Comparison of ENCODE assay signal across 8 mouse cellular contexts in the genomic region with DNA sequence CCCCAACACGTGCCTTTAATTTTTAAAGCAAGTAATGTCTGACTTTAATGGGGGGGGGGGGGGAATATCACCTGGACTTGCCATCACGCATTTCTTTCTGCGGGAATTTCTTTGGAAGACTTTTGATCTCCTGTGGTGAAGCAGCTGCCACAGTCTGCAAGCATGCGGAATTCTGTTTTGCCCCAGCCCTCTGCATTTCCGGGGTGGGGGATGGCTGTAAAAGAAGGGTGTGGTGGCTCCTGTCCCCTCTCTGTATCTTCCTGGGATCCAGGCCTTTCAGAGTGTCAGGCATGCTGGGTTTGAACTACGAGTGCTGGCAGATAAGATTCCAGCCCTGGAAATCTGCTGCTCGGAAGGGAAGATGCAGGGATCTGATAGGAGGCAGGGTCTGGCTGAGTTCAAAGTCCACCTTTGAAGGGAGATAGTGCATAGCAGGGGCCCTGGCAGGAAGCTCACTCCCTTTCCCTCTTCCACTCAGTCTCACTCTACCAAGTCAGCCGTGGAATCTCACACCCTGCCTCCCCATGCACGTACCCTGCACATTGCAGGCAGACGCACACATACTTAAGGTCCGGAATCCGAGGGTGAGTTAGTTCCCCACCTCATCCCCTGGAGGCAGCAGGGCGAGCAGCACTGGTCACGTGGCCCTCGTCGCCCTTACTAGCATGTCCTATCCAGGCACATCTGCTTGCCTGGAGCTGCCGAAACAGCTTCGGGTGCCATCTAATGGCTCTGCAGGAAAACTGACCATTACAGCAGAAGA. TPM values are rescaled to one million over a fixed set of nuclear protein-coding genes. Genes with fewer than 3 reads are reported as not detected.
DNase-seq lines count a peak whose midpoint lies in the region; ATAC-seq and TF ChIP-seq lines count a peak whose summit lies in the region.

No protein-coding gene starts in this region.

- TF ChIP-seq POLR2A in embryonic fibroblast, embryonic 13.5 days (IDR thresholded peaks at IDR 0.05; ENCODE audit: low read depth, low read length) = peak; percentile 33; the same call in 1 of the 2 replicates

- peak; percentile 15 to 57; a peak in 2 of 4 replicates for ATAC-seq in hematopoietic stem cell, adult 5-6 weeks (replicated peaks in 1 of 2; ENCODE audit: insufficient read depth in 1 of 2, low FRiP score in 2 of 2, low TSS enrichment in 1 of 2, low read depth in 1 of 2, poor library complexity in 2 of 2, severe bottlenecking in 2 of 2)
- peak; percentile 18; the same call in 1 of the 2 replicates for ATAC-seq in limb, embryonic 12.5 days (ENCODE audit: insufficient number of reproducible peaks, insufficient read depth, low FRiP score, low TSS enrichment, low read depth)

- 0 out of 2 replicates have a peak, but pooled peaks cover 4% of the 10 kb centered on the region for H3K9me3 ChIP-seq in limb, embryonic 12.5 days
- no peaks in the 10 kb centered on the region for H3K9me3 ChIP-seq in midbrain, embryonic 10.5 days (replicated peaks)

- no peaks in the 10 kb centered on the region for H3K27me3 ChIP-seq in limb, embryonic 12.5 days
- peaks cover 9% of the 10 kb centered on the region for H3K27me3 ChIP-seq in midbrain, embryonic 10.5 days (ENCODE audit: low read depth, poor library complexity, severe bottlenecking)

- H3K4me2 ChIP-seq in limb, embryonic 12.5 days = peak overlapping the region; percentile 36

- no peaks in the 10 kb centered on the region for H3K36me3 ChIP-seq in limb, embryonic 12.5 days
- no peaks in the 10 kb centered on the region for H3K36me3 ChIP-seq in midbrain, embryonic 10.5 days

- no peak overlapping the region for H3K9ac ChIP-seq in limb, embryonic 12.5 days (replicated peaks)

- H3K27ac ChIP-seq in embryonic fibroblast, embryonic 13.5 days (ENCODE audit: insufficient read depth, low read length) = no peak overlapping the region
- no peak overlapping the region for H3K27ac ChIP-seq in limb, embryonic 12.5 days
- peak overlapping the region; percentile 50; the same call in 1 of the 2 replicates for H3K27ac ChIP-seq in midbrain, embryonic 10.5 days (replicated peaks)

- TF ChIP-seq CTCF in embryonic fibroblast, embryonic 13.5 days (IDR thresholded peaks at IDR 0.05; ENCODE audit: borderline replicate concordance, insufficient read depth, low read length) = no peak; the same call in 1 of the 2 replicates

- peak; percentile 51 for DNase-seq in urinary bladder, postnatal 25 days (ENCODE audit: low spot score)
- no peak for DNase-seq in urinary bladder, postnatal 10 days (ENCODE audit: low spot score)
- peak; percentile 75 for DNase-seq in midbrain, embryonic 10.5 days (ENCODE audit: low spot score)
- peak; percentile 46 for DNase-seq in testis, postnatal 14 days (ENCODE audit: low spot score)
- DNase-seq in left cerebral cortex, adult 11 months (ENCODE audit: low spot score) = no peak

- 4% methylated on average over 18 of the region's 18 CpGs for WGBS in limb, embryonic 12.5 days
- WGBS in midbrain, embryonic 10.5 days = 7% methylated on average over 18 of the region's 18 CpGs

- peaks cover 5% of the 10 kb centered on the region; the same call in 1 of the 2 replicates for H3K4me1 ChIP-seq in embryonic fibroblast, embryonic 13.5 days (ENCODE audit: control insufficient read depth, insufficient read depth, low read length)
- H3K4me1 ChIP-seq in limb, embryonic 12.5 days (replicated peaks) = peaks cover 21% of the 10 kb centered on the region
- H3K4me1 ChIP-seq in midbrain, embryonic 10.5 days = peaks cover 18% of the 10 kb centered on the region

- H3K4me3 ChIP-seq in embryonic fibroblast, embryonic 13.5 days (ENCODE audit: insufficient read depth, low read length) = no peak overlapping the region
- no peak overlapping the region for H3K4me3 ChIP-seq in limb, embryonic 12.5 days (replicated peaks)
- peak overlapping the region; percentile 14; the same call in 1 of the 2 replicates for H3K4me3 ChIP-seq in midbrain, embryonic 10.5 days

RNA-seq across cellular contexts. Expression of gene Pwwp2b, which starts 13.7 kb away (rescaled TPM):
- 8.9 and 9.5 TPM in 2 replicates for polyA plus RNA-seq in embryonic fibroblast, embryonic 13.5 days (2011; ENCODE audit: insufficient read length, low read depth, missing spikeins)
- 4.1 and 7.5 TPM in 2 replicates for total RNA-seq in hematopoietic stem cell, adult 5-6 weeks (2017)
- polyA plus RNA-seq in limb, embryonic 12.5 days (2016; fragmentation: Nextera tagmentation; extraction: Ambion mirVana) = 9.6 and 10.0 TPM in 2 replicates
- 4.3 and 4.4 TPM in 2 replicates for polyA plus RNA-seq in midbrain, embryonic 10.5 days (2016; fragmentation: Nextera tagmentation; extraction: Ambion mirVana)

RNA-seq across cellular contexts. Expression of gene Stk32c, which starts 21.5 kb away (rescaled TPM):
- polyA plus RNA-seq in embryonic fibroblast, embryonic 13.5 days (2011; ENCODE audit: insufficient read length, low read depth, missing spikeins) = 0.46 and 1.0 TPM in 2 replicates
- total RNA-seq in hematopoietic stem cell, adult 5-6 weeks (2017) = not detected in 2 replicates
- polyA plus RNA-seq in limb, embryonic 12.5 days (2016; fragmentation: Nextera tagmentation; extraction: Ambion mirVana) = 0.21 and 0.22 TPM in 2 replicates
- 0.22 and 0.35 TPM in 2 replicates for polyA plus RNA-seq in midbrain, embryonic 10.5 days (2016; fragmentation: Nextera tagmentation; extraction: Ambion mirVana)

RNA-seq across cellular contexts. Expression of gene Lrrc27, which starts 21.8 kb away (rescaled TPM):
- 25.2 and 27.8 TPM in 2 replicates for polyA plus RNA-seq in embryonic fibroblast, embryonic 13.5 days (2011; ENCODE audit: insufficient read length, low read depth, missing spikeins)
- 2.8 and 9.5 TPM in 2 replicates for total RNA-seq in hematopoietic stem cell, adult 5-6 weeks (2017)
- polyA plus RNA-seq in limb, embryonic 12.5 days (2016; fragmentation: Nextera tagmentation; extraction: Ambion mirVana) = 1.8 and 2.8 TPM in 2 replicates
- polyA plus RNA-seq in midbrain, embryonic 10.5 days (2016; fragmentation: Nextera tagmentation; extraction: Ambion mirVana) = 5.3 and 7.3 TPM in 2 replicates

Comparison
In these comparisons a context has a peak if more than half of its experiments do, and no peak if none do; other contexts are left out.
1. DNase-seq: peak in urinary bladder, postnatal 25 days (single experiment), midbrain, embryonic 10.5 days (single experiment) and testis, postnatal 14 days (single experiment); none in urinary bladder, postnatal 10 days (single experiment) and left cerebral cortex, adult 11 months (single experiment).